In the genomic region with DNA sequence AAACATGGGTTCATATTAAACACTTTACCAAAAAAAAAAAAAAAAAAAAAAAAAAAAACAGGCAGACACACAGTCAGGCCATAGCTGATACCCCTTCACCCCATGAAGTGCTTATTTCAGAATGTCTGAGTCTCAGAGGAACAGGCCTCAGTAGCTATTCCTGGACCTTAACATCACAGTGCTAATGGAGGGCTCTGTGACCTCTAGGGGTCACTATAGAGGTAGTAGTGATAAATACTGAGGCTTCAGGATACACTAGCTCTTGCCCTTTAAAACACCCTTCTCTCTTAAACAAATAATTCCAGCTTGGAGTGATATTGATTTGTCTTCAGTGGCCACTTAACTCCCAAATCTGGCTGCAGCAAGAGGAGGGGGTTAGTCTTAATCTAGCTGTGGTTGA, we compare ENCODE assay signal across 7 mouse cellular contexts.
A peak's percentile ranks its signal among the peaks of the same experiment; 100 is the strongest.
DNase-seq lines count a peak whose midpoint lies in the region; ATAC-seq and TF ChIP-seq lines count a peak whose summit lies in the region.
"Not testable (repeated sequence)": the region's sequence is repeated elsewhere in the genome, so short reads cannot be mapped to it uniquely, and the experiment has no call there.

No protein-coding gene starts in this region.

- H3K9me3 ChIP-seq in E14TG2a.4 (ENCODE audit: low read length); liver, embryonic 11.5 days (ENCODE audit: control insufficient read depth, low read length): not testable (repeated sequence)

- not testable (repeated sequence) for H3K27me3 ChIP-seq in E14TG2a.4 (ENCODE audit: insufficient read depth, low read length); heart, adult 2 months (ENCODE audit: control insufficient read depth, insufficient read depth, low read length); liver, embryonic 11.5 days (replicated peaks; ENCODE audit: control insufficient read depth, insufficient read depth, low read length); splenic B cell, adult 2 months (ENCODE audit: control insufficient read depth, insufficient read depth, low read length, poor library complexity, severe bottlenecking)

- not testable (repeated sequence) for TF ChIP-seq POLR2A in heart, adult 2 months (IDR thresholded peaks at IDR 0.05; ENCODE audit: insufficient read depth, low read depth, low read length)

- 0 out of 2 replicates have a peak, but pooled peaks have one; percentile 31 for ATAC-seq in liver, embryonic 11.5 days (replicated peaks; ENCODE audit: low FRiP score)
- peak; percentile 65 for ATAC-seq in megakaryocyte progenitor cell, adult 5-6 weeks (replicated peaks; ENCODE audit: poor library complexity)

- not testable (repeated sequence) for H3K4me3 ChIP-seq in E14TG2a.4 (replicated peaks; ENCODE audit: low read length); heart, adult 2 months; liver, embryonic 11.5 days (ENCODE audit: low read depth, low read length)

- not testable (repeated sequence) for H3K36me3 ChIP-seq in E14TG2a.4 (ENCODE audit: insufficient read depth, low read length); heart, adult 2 months (ENCODE audit: control insufficient read depth, insufficient read depth, low read length); liver, embryonic 11.5 days (ENCODE audit: control insufficient read depth, insufficient read depth, low read length); splenic B cell, adult 2 months (ENCODE audit: control insufficient read depth, insufficient read depth, low read length, poor library complexity, severe bottlenecking)

- H3K27ac ChIP-seq in heart, adult 2 months; liver, embryonic 11.5 days (ENCODE audit: low read depth, low read length): not testable (repeated sequence)

- not testable (repeated sequence) for H3K4me2 ChIP-seq in liver, embryonic 11.5 days

- not testable (repeated sequence) for H3K79me2 ChIP-seq in heart, adult 2 months (replicated peaks; ENCODE audit: control insufficient read depth, insufficient read depth, low read length)

- 0 out of 2 replicates have a peak, but pooled peaks have one; percentile 9 for TF ChIP-seq CTCF in E14TG2a.4 (conservative IDR thresholded peaks at IDR 0.05; ENCODE audit: low read length)
- peak; percentile 18; the same call in 1 of the 2 replicates for TF ChIP-seq CTCF in heart, adult 2 months (IDR thresholded peaks at IDR 0.05)

- not testable (repeated sequence) for H3K9ac ChIP-seq in heart, adult 2 months (ENCODE audit: low read depth, low read length); liver, embryonic 11.5 days (ENCODE audit: low read depth, low read length)

- not testable (repeated sequence) for TF ChIP-seq EP300 in heart, adult 2 months (IDR thresholded peaks at IDR 0.05; ENCODE audit: insufficient read depth, low read depth, low read length)

- H3K4me1 ChIP-seq in E14TG2a.4 (replicated peaks; ENCODE audit: low read depth, low read length); heart, adult 2 months (ENCODE audit: control insufficient read depth, insufficient read depth, low read length); liver, embryonic 11.5 days (replicated peaks; ENCODE audit: control insufficient read depth, insufficient read depth, low read length): not testable (repeated sequence)

- intact Hi-C loops in heart, adult 2 months (cut with DNase I), result not testable (repeated sequence)

- peak; percentile 17 for DNase-seq in ZHBTc4 (ENCODE audit: low read depth, low spot score)
- DNase-seq in embryo, embryonic 11 days, result peak; percentile 31
- not testable (repeated sequence) for DNase-seq in heart, adult 2 months; liver, embryonic 11.5 days (ENCODE audit: low spot score)
- DNase-seq in splenic B cell, adult 2 months (ENCODE audit: low read depth, low spot score), result peak; percentile 1
